Mouse (Mus musculus) large intestine, adult 2 months (tissue): ENCODE data around the gene Mdk. TPM values are rescaled to one million over a fixed set of nuclear protein-coding genes. Genes with fewer than 3 reads are reported as not detected.
A peak's percentile ranks its signal among the peaks of the same experiment; 100 is the strongest.

Source experiments
- DNase-seq: peaks from one replicate; pipeline ENCODE4 v3.0.0-alpha.2; 2012; ENCODE audit warnings: low read depth, low spot score
- WGBS: fragments of 180-500 bp; shearing (Covaris S2); methylation state at CpG from one replicate; pipeline ENCODE4 v1.1.7; 2018; 5-methylcytosine and 5-hydroxymethylcytosine counted together
- polyA plus RNA-seq: library from polyadenylated mRNA; depleted of rRNA; stranded (reverse); fragments of >200 nt; gene quantifications from 2 replicates; pipeline ENCODE4 v1.2.3, GENCODE M21; 2012

Gene Mdk
- polyA plus RNA-seq, 1 experiment: 7.8 TPM

DNA sequence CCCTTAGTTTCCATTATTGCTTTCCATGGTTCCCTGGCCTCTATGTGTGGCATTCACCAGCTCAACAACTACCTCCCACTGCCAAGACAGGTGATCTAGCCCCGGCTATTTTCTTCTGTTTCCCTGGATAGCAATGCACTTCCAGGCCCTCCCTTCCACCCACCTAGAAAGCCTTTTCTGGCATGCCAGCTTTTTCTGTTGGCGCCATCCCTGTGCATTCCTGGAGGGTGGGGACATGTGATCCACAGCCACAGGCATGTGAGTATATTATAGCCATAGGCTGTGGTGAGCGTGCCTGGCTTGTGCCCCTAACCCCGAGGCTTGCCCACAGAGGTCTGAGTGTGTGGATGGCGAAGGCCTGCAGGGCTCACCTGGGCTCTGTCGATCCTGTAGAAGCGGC is 4.1 kb upstream of the Mdk start:
- no peak for DNase-seq
- 90% methylated on average over 7 of the region's 7 CpGs for WGBS

GRCm38 (mm10) chr2:91934826-91935525 is 2.9 kb upstream of the Mdk start:
- WGBS: 76% methylated on average over 9 of the region's 9 CpGs
- no peak for DNase-seq

DNA sequence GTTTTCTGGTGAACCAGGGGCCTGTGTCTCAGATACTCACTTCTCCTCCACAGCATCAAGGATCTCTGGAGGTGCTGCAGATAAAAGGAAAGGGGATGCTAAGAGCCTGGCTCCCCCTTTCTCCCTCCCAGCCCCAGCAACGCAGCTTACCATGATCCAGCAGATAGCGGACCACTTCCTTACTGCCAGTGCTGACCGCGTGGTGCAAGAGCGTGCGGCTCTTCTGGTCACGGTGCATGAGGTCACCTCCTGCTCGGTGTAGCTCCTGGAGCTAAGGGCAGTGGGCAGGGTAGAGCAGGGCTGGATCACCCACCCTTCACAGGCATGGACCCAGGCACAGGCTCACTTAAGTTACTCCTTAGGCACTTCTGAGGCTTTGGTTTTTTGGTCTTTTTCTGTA is 1.9 kb upstream of the Mdk start:
- 68% methylated on average over 8 of the region's 8 CpGs for WGBS
- no peak for DNase-seq

GRCm38 (mm10) chr2:91933471-91933870 is 1.4 kb upstream of the Mdk start:
- no peak for DNase-seq
- 81% methylated on average over 9 of the region's 9 CpGs for WGBS

- no peak for DNase-seq
These were observed 747 bp upstream of the Mdk start for GRCm38 (mm10) chr2:91932737-91933350.

GRCm38 (mm10) chr2:91931328-91932159 is 553 bp downstream of the Mdk start:
- DNase-seq: no peak
- 39% methylated on average over 50 of the region's 50 CpGs for WGBS

More at GRCm38 (mm10) chr2:91932737-91933350, 747 bp upstream of the Mdk start:
- WGBS: 23% methylated on average over 6 of the region's 6 CpGs

DNA sequence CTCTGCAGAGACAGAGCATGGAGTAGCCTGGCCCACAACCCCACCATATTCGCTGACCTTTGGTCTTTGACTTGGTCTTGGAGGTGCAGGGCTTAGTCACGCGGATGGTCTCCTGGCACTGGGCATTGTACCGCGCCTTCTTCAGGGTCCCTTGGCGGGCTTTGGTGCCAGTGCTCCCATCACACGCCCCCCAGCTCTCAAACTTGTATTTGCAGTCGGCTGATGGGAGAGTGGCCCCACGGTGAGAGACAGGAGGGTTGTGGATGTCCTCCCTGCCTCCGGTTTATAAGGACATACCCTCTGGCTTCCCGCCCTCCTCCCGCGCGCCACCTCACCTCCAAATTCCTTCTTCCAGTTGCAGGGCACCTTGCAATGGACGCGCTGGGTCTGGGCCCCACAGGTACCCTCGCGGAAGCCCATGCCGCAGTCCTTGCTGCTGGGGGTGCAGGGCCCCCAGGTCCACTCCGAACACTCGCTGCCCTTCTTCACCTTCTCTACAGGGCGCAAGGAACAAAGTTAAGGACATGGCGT is 1.3 kb downstream of the Mdk start:
- 56% methylated on average over 23 of the region's 23 CpGs for WGBS
- no peak for DNase-seq

DNA sequence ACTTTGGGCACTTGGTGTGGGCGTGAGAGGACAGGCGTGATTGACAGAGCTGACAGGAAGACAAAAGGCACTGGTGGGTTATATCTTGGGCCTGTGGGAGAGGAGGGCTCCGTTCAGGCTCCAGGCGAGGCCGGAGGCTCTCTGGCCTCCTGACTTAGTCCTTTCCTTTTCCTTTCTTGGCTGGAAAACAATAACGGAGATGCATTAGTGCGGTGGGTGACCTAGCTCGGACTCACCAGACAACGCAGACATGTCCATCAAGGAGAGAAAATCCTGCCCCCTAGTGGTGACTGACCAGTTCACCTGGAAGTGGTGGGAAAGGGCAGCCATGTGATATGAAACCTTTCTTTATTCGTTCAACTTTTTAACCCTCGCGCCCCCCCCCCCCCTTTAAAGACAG is 2.2 kb downstream of the Mdk start:
- no peak for DNase-seq
- WGBS: 38% methylated on average over 12 of the region's 12 CpGs

DNA sequence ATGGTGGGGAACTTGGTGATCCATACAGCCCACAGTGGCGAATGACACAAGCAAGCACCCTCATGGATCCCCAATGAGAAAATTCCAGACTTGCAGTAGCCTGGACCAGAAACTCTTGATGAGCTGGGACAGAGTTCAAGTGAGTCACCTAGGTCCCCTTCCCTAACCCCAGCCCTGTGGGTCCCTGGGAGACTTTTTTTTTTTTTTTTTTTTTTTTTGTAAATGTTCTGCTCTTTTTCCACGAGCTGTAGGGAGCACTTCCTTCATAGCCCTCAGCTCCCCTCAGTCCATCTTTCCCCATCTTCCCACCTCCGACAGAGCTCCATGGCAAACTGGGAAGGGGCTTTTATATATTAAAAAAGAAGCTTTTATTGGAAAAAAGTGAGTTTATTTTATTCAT is 2.6 kb downstream of the Mdk start:
- DNase-seq: no peak
- 87% methylated on average over 3 of the region's 3 CpGs for WGBS

- 76% methylated on average over 23 of the region's 23 CpGs for WGBS
- no peak for DNase-seq
These were observed 3.4 kb downstream of the Mdk start for GRCm38 (mm10) chr2:91928534-91929350.

DNA sequence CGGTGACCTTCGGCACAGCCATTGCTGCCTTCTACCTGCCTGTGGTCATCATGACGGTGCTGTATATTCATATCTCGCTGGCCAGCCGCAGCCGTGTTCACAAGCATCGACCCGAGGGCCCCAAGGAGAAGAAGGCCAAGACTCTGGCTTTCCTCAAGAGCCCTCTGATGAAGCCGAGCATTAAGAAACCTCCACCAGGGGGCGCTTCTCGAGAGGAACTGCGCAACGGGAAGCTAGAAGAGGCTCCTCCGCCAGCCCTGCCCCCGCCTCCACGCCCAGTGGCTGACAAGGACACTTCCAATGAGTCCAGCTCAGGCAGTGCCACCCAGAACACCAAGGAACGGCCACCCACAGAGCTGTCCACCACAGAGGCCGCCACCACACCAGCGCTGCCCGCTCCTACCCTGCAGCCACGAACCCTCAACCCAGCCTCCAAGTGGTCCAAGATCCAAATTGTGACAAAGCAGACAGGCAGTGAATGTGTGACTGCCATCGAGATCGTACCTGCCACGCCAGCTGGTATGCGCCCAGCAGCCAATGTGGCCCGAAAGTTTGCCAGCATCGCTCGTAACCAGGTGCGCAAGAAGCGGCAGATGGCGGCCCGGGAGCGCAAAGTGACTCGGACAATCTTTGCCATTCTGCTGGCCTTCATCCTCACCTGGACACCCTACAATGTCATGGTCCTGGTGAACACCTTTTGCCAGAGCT is 4.1 kb downstream of the Mdk start:
- DNase-seq: peak; percentile 74
- 40% methylated on average over 34 of the region's 34 CpGs for WGBS

DNA sequence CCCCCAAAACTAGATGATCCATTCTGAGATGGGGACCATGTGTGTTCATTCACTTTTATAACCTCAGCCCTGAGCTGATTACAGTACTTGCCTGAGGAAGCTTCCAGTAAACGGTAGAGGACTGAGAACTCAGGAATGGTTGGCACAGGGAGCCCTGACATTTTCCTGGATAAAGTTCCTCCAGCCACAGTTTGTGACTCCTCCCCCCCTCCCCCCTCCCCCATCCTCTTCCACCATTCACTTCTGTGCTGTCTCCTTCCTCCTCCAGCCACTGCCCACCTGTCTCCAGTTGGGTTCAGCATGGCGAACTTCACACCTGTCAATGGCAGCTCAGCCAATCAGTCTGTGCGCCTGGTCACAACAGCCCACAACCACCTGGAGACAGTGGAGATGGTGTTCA is 5.1 kb downstream of the Mdk start, which contains the start of gene Chrm4:
Gene Chrm4, plus strand, starts transcription at position 301 of the 400 bp plus-strand sequence.
- no peak for DNase-seq
- 71% methylated on average over 3 of the region's 3 CpGs for WGBS

- WGBS: 58% methylated on average over 15 of the region's 15 CpGs
- DNase-seq: no peak
These were observed 6.7 kb downstream of the Mdk start for GRCm38 (mm10) chr2:91925442-91925841.

DNA sequence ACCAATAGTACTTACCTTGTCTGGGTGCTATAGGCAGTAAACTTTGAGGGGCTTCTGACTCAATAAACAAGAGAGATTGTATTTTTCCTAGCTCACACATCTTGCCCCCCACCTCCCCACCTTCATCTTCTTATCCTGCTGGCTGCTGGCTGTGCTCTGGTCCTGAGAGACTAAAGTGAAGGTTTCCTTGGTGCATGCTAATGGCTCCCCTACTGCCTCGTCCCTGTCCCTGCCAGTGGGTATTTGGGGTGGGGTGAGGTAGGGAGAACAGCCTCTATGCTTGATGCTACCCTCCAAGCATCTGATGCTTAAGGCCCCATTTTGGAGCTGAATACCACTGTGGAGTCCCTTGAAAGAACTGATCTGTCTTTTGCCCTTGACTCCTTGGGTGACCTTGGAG is 7.4 kb downstream of the Mdk start:
- no peak for DNase-seq
- WGBS: 89% methylated on average over 1 of the region's 1 CpGs

DNA sequence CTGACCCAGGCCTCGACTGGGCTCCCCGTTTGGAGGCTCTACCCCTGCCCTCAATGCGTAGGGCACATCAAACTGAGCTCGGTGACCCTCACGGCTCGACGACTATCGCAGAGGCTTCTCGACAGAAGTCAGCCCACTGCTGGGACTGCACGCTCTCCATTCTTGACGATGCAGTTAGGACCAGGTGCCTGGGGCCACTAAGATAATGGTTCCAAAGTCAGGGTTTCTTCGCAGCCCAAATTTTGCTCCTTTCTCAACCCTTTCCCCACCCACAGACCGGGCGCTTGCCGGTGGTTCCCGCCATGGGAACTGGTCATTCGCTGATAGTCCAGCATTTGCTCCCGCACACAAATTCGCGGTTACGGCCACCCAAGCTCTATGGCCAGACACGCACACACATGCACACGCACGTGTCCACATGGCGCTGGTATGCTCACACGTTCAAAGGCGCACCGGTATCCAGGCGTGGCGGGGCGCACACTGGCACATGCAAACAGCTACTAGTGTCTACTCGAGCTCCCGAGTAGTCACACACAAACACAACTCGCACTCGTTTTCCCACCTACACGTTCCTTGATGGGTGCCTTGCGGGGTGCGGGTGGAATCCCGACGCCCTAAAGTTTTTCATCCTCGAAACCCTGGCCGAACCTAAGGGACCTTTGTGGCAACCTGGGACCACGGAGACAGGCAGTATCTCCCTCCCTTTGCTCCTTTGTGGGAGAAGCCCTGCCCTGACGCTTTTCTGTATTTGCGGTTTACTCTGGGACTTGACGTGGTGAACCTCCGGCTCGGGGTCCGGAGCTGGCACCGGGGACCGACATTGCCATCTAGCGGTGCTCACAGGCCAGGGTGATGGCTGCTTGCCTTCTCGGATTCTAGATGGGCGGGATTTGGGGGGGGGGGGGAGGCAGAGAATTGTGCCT is 8.4 kb downstream of the Mdk start:
- no peak for DNase-seq
- 5% methylated on average over 54 of the region's 54 CpGs for WGBS

DNA sequence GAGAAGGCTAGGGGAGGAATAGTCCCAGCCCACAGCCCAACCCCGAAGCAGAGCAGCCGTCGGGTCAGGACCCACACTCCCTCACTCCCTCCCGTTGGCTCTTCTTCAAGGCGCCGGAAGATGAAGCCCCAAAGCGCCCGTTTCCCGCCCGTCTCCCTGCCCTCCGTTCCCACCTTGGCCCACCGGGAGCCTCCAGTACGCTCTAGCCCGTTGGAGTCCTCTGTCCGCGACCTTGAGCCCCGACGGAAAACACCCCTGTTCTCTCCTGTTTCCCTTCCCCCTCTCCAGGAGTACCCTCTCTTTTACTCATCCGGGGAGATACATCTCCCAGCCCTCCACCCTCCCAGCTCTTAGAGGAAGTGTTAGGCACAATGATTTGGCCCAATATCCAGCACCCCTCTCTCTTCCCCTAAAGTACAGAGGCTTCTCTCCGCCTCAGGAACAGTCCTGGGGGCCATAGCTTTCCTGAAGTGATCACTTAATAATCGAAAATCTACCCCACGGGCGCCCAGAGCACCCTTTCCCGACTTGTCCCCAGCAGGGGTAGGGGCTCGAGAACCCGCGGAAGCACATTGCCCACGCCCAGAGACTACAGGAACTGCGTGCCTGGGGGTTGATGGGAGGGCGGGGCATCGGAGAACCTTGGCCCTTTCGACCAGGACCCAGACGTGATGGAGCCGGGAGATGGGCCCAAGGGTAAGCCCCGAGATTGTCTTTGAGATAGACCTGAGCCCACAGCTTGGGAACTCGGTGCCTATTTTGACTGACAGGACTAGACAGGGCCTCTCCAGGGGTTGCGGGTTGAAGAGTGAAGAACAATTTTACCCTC is 9.3 kb downstream of the Mdk start:
- 3% methylated on average over 37 of the region's 37 CpGs for WGBS

More for the DNA sequence above, 9.3 kb downstream of the Mdk start:
- no peak for DNase-seq
